Mouse (Mus musculus) bone marrow, adult 2 months (tissue): Measurements from ENCODE around the gene Thap8.

Experiments
- CTCF ChIP-seq: fragments of 200-500 bp; IDR thresholded peaks from 2 replicates; pipeline ENCODE4 v1.5.1; 2011; ENCODE audit warnings: low read length, control low read depth; ENCODE audit not compliant: control insufficient read depth, insufficient read depth
- POLR2A ChIP-seq: fragments of 200-500 bp; IDR thresholded peaks from 2 replicates; pipeline ENCODE4 v1.6.1; 2011; ENCODE audit warnings: low read depth, mild to moderate bottlenecking, control low read depth, low read length, borderline replicate concordance; ENCODE audit not compliant: control insufficient read depth

DNA sequence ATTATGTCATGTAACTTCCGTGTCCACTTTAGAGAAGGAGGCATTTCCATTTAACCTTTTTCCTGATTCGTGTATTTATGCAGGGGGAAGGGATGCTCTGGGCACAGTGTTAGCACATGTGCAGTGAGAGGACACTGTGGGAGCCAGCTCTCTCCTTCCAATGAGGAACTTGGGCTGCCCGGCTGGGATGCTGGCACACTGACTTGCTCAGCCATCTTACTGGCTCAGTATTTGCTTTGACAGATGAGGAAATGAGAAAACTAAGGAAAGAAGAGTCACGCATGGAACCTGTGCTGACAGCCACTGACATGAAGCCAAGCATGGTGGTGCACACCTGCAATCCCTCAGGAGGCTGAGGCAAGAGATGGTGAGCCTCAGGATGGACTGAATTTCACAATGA, 10.3 kb upstream of the Thap8 start:
- TF ChIP-seq CTCF, result no peak
- TF ChIP-seq POLR2A, result no peak
